Mouse (Mus musculus): ENCODE data around the gene Tmem183a.

Gene Tmem183a

DNA sequence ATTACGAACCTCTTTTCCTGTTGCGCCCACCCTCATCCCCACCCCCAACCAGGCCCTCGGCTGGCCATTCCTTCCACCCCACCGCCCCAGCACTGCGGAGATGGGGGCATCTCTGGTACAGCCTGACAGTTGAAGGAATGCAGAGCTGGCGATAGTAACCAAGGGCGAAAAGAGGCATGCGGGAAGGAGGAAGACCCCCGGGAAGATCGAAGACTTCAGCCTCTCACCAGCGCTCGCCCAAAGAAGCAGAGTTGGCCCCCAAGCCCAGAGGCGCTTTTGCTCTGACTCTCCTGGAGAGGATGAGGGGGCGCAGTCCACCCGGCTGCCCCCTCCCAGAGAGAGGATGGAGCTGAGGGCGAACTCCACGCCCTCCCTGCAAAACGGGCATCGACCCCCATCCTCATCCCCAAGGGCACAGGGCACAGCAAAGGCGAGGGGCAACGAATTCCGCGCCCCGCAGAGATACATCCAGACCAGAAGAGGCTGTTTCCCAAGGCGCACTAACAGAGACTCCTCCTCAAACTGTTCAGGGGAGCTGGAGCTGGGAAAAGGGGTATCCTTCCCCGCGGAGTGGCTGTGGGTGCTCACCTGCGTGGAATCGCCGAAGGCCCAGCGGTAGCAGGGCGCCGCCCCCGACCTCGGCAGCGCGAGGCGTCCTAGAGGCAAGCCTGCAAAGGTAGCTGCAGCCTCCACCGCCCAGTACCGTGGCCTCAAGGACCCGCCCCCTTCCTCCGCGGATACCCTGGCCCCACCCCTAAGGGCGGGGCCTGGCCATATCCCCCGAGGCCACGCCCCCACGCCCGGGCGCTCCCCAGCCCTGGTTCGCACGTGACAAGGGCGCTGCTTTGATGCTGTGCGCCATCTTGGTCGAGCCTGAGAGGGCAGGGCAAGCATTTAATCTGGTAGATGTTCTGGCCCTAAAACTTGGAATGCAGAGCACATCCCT is 17.5 kb downstream of the Tmem183a start:
- DNase-seq (ENCODE audit: low spot score in 2 of 2): peak; percentile 23 to 26

GRCm38 (mm10) chr1:134343567-134343966 is 18.2 kb downstream of the Tmem183a start:
- no peak for DNase-seq (ENCODE audit: low spot score in 2 of 2)

- no peak for DNase-seq (ENCODE audit: low spot score in 2 of 2)
Measured at GRCm38 (mm10) chr1:134342781-134343310, 18.9 kb downstream of the Tmem183a start.

DNA sequence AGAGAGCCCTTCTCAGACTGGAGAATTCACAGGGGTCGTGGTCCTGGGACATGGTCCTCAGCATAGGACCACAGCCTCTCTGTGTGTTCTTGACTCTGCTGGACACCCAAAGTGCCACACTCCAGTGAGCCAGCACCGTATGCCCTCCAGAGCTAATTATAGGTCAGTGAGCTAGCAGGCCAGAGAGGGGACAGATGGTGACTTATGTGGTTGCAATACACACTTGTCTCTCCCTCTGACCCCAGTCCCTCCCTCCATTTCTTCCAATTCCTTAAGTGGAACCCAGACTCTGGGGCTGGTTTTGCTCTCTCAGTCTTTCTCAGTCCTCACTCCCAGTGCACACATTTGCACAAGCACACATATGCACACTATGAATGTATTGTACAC is 19.5 kb downstream of the Tmem183a start:
- no peak for DNase-seq (ENCODE audit: low spot score in 2 of 2)

DNA sequence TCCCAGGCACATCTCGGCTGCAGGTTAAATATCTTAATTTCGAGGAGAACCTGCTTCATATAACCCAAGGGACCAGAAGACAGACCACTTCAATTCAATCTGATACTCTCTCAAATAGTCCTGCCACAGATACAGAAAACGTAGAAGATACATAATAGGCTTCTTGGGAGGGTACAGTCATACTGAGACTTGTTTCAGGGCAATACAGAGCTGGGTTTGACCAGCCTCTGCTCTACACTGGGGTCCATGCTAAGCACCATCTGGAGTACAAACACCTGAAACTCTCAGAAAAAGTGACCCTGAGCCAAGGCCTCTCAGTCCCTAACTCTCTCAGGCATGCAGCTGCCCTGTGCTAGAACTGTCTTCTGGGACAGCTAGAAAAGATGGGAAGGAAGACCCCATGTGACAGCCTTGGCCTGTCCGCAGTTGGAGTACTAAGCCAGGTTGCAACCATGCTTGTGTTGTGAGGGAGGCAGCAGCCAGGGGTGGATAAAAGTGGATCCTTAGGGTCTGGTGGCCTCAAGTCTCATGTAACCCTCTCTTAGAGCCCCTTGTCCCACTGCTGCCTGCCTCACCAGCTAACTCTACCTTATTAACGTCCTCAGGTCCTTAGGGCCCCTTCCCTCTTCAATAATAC is 20.0 kb downstream of the Tmem183a start:
- DNase-seq (ENCODE audit: low spot score in 2 of 2): no peak

GRCm38 (mm10) chr1:134339757-134340619 is 21.8 kb downstream of the Tmem183a start:
- DNase-seq (ENCODE audit: low spot score in 2 of 2): no peak

DNA sequence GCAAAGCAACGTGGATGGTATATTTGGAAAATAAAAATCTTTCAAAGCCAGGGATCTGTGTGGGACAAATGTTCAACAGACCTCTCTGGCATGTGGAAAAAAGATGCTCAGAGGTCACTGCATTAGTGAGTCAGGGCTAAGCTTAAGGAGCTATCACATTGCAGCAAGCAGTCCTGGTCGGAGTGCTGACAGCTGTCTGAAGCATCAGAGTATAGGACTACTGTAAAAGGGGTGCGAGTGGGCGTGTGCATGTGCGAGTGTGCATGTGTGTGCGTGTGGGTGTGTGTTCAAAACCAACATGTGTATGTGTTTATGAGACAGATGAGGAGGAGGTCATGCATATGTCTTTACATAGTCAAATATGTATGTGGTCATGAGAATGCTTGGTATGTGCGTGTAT is 22.6 kb downstream of the Tmem183a start:
- no peak for DNase-seq (ENCODE audit: low spot score in 2 of 2)

- no peak for DNase-seq (ENCODE audit: low spot score in 2 of 2)
Measured at GRCm38 (mm10) chr1:134336958-134337710, 24.6 kb downstream of the Tmem183a start.

DNA sequence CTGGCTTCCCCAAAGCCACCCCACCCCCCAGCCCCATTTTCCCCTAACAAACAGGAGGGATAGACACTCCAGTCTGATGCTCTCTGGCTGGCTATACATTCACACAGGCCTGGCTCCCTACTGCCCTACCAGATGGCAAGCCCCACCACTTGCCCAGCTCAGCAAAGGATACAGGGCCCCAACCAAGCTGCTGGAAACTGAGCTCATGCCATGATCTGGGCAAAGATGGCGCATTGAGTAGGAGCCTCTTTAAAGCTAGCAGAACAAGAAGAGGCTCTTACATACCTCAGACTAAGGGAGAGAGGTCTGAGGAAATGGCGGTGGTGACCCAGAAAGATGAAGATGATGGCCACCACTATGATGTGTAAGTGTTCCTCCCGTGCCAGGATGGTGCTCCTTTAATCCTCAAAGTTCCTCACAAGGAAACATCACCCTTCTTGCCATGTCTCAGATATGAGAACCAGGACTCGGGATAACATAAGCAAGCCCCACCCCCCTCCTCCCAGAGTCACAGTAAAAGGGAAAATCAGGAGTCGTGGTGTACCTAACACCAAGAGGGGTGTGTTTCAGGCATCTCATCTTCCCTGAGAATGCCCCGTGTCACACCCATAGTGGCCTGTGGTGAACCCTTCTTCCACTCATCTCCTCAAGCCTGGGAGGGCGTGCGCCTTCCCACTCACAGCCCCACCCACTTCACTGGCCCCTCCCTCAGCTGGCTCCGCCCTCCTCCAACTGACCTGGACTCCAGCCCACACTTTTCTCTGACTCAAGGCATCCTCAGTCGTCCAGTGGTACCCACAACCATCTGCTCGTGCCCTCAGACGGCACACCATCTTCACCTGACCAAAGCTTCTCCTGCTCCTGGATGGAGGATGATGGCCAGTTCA is 25.6 kb downstream of the Tmem183a start:
- no peak for DNase-seq (ENCODE audit: low spot score in 2 of 2)

DNA sequence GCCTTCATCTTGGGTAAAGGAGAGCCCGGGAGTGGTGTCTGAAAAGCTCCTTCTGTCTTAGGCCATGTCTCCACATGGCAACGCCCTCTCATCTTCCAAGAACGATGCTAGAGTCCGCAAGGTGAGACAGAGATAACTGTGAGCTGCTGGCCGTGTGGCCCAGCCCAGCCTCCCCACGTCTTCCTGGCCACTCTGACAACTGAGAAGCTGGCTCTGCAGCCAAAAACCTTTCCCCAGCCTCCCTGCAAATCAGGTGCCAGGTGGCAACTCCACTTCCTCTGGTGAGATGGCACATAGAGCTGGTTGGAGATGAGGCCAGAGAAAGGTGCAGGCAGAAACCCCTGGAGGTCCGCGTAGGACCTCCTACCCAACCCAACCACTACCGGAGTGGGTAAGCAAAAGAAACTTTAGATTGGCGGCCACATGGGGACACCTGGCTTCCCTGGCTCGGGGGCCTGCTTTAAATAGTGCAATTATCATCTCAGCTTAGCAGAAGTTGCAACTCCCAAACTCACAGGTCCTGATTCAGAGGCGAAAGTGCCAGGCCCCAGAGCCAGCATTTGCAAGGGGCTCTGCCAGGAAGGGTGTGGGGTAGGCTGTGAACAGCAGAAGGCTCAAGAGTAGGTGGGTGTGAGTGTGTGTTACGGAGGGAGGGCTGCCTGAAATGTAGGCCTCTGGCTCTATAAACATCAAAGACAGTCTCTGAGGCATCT is 26.4 kb downstream of the Tmem183a start:
- DNase-seq (ENCODE audit: low spot score in 2 of 2): no peak

DNA sequence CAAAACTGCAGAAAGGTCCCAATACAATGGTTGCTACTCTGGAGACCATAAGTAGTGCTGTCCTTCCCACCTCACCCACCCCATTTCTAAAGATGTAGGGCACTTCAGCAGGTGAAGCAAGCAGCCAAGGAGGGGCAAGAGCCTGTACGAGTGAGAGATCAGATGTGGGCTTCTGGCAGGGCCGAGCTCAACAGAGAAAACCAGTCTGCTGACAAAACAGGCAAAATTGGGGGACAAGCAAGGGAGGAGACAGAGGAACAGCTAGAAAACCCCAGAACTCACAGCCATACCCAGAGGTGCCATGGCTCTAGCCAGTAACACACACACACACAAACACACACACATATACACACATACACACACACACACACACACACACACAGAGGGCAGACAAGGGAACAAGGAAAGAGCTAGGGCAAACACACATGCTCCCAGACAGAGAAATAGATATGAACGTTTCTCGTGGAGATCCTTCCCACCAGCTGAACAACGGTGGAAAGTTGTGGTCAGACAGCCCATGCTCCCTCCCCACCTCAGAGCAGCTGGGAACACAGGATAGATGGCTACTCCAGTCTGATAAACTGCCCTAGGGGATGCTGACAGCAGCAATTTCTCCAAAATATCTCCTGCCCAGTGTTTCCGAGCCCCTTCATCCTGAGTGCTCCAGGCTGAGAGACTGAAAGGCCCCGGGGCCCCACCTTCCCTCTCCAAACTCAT is 27.5 kb downstream of the Tmem183a start:
- no peak for DNase-seq (ENCODE audit: low spot score in 2 of 2)

DNA sequence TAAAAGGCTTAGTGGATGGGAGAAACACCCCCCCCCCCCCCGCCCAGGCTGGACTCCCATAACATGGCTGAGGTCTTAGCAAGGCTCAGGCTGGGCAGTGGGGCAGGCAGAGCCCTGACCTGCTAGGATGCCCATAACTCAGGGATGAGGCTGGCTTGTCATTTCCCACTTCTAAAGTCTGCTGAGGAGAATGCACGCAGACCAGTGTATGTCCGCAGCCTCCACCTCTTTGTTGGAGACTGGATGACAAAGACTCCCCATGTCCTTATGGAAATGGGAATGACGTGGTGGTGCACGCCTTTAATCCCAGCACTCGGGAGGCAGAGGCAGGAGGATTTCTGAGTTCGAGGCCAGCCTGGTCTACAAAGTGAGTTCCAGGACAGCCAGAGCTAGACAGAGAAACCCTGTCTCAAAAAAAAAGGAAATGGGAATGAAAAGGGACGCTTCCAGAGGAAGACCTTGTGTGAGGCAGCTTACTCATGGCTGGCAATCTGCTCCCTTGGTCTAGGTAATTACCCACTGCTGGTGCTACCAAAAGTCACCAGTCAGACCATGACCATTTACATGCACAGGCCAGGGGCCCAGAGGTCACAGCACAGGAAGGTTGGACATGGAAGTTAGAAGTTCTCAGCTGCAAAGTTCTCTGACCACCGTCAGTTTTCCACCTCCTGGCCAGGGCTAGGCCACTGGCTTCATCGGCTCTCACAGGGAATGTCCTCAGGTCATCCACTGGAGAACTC is 28.2 kb downstream of the Tmem183a start:
- no peak for DNase-seq (ENCODE audit: low spot score in 2 of 2)

- DNase-seq (ENCODE audit: low spot score in 2 of 2): peak; percentile 28 to 39
Measured at GRCm38 (mm10) chr1:134332770-134333271, 29.0 kb downstream of the Tmem183a start, which contains the start of gene Ppfia4. TSS of gene Ppfia4 (minus strand) at chr1:134332928.

DNA sequence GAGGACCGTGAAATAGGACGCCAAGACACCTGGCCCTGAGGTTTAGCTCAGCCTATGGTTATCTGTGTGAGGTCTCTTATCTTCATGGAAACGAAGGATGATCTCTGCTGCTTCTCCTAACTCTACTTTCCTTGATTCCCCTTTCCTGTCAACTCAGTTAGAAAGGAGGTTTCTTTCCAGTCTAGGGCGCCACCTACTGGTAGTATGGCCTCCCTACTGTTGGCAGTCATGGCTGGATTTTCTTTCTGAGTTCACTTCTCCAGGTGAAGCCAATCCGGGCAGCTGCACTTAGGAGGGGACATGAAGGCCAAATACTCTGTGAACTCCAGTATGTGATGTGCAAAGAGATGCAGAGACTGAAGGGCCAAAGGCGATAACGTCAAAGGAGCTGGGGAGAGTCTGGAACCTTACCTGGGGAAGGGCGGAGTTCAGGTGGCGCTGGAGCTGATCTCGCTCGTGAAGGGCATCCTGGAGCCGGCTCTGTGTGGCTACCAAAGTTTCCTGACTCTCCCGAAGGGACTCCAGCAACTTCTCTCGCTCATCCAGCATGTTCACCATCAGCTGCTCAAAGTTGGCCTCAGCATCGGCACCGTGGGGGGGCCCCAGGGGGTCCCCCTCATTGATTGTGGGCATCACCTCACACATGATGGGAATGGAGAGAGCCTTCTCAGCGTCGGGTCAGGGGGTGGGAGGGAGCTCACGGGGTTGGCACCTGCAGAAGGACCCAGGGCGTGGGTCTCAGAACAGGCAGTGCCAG is 29.7 kb downstream of the Tmem183a start:
- DNase-seq (ENCODE audit: low spot score in 2 of 2): peak; percentile 36 to 65

DNA sequence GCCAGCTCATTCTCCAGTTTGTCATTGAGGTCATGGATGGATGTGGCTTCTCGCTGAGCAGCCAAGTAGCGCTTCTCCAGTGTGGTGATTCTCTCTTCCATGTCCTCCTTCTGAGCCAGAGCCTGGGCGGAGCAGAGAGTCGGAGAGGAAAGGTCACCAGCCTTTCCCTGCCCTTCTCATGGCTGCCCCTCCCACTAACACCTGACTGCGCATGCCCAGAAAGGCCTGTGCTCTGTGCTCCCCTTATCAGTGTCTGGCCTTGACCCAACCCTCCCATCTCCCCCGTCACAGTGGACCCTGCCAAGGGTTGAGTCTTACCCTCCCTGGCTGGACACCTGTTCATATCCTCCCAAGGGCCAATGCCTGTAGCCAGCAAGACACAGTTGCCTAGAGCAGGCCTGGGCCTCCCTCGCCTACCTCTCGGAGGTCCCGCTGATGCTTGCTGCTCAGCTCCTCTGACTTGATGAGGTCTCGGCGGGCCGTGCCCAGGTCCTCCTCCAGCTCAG is 34.9 kb downstream of the Tmem183a start:
- no peak for DNase-seq (ENCODE audit: low spot score in 2 of 2)

DNA sequence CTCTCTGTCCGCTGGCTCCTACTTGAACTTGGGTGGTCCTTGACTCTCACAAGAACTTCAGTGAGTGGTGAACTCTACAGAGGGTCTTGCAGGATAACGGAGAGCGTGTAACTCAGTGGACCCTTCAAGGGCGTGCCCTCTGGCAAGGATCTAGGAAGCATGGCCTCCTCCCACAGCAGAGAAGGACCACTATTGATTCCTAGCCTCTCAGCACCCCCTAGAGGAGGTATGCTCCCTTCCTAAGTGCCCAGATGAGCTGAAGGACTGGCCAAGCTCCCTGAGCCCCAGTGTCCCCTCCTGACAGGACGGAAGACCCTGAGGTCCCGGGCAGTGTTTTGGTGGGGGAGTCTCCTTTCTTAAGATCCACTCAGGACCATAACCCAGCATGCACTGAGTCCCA is 39.2 kb downstream of the Tmem183a start:
- DNase-seq (ENCODE audit: low spot score in 2 of 2): peak in 1 of 2 experiments; percentile 39
